15 mouse cellular contexts compared by ENCODE assay signal in genomic region chr10:70688881-70689280, GRCm38 (mm10). TPM values are rescaled to one million over a fixed set of nuclear protein-coding genes. Genes with fewer than 3 reads are reported as not detected.
A peak's percentile ranks its signal among the peaks of the same experiment; 100 is the strongest.
DNase-seq lines count a peak whose midpoint lies in the region; ATAC-seq and TF ChIP-seq lines count a peak whose summit lies in the region.
"Had no signal": no experiment of that assay in that cellular context is flagged by ENCODE, and none has a peak within 500 bp of the region (broad histone marks: within the 10 kb centered on the region; RNA-seq: fewer than 3 reads in every experiment).

No protein-coding gene starts in this region.

- no peak for TF ChIP-seq EP300 in lung, postnatal 0 days (IDR thresholded peaks at IDR 0.05)

- H3K4me1 ChIP-seq in heart, embryonic 10.5 days, result 0 out of 2 replicates have a peak, but pooled peaks cover 3% of the 10 kb centered on the region
- H3K4me1 ChIP-seq in lung, postnatal 0 days (ENCODE audit: insufficient read depth, low read depth, low read length), result no peaks in the 10 kb centered on the region

- no peak overlapping the region for H3K27ac ChIP-seq in heart, embryonic 10.5 days
- no peak overlapping the region for H3K27ac ChIP-seq in lung, postnatal 0 days (ENCODE audit: low read length)
- H3K27ac ChIP-seq: hindbrain, embryonic 15.5 days; limb, embryonic 12.5 days had no signal

- DNase-seq in adrenal gland, adult 2 months, result peak; percentile 14
- DNase-seq in adrenal gland, postnatal 25 days, result no peak
- peak; percentile 7 for DNase-seq in heart, postnatal 4 days
- no peak for DNase-seq in heart, embryonic 10.5 days (ENCODE audit: low spot score)
- peak; percentile 19 for DNase-seq in lung, postnatal 0 days (ENCODE audit: low spot score)
- DNase-seq in lung, adult 18-20 months, result no peak
- DNase-seq in brain, adult 2 months (ENCODE audit: low read depth, low spot score), result peak; percentile 49
- DNase-seq in spleen, adult 12 weeks (ENCODE audit: low spot score), result no peak
- DNase-seq: cerebellum, adult 2 months had no signal

- no peak for ATAC-seq in lung, postnatal 0 days
- ATAC-seq: Patski had no signal

- H3K36me3 ChIP-seq in heart, embryonic 10.5 days, result no peaks in the 10 kb centered on the region
- no peaks in the 10 kb centered on the region for H3K36me3 ChIP-seq in lung, postnatal 0 days (ENCODE audit: insufficient read depth, low read length)
- H3K36me3 ChIP-seq: hindbrain, embryonic 15.5 days; limb, embryonic 12.5 days had no signal

- no peak overlapping the region for H3K4me2 ChIP-seq in lung, postnatal 0 days (replicated peaks; ENCODE audit: low read depth, low read length)
- H3K4me2 ChIP-seq: hindbrain, embryonic 15.5 days; limb, embryonic 12.5 days had no signal

- no peak overlapping the region for H3K4me3 ChIP-seq in heart, embryonic 10.5 days
- no peak overlapping the region for H3K4me3 ChIP-seq in lung, postnatal 0 days (ENCODE audit: low read depth, low read length)
- H3K4me3 ChIP-seq: hindbrain, embryonic 15.5 days; limb, embryonic 12.5 days had no signal

- no peak overlapping the region for H3K9ac ChIP-seq in lung, postnatal 0 days (replicated peaks; ENCODE audit: low read depth)
- H3K9ac ChIP-seq: hindbrain, embryonic 15.5 days; limb, embryonic 12.5 days had no signal

- no peak for TF ChIP-seq CTCF in lung, postnatal 0 days (IDR thresholded peaks at IDR 0.05)

- WGBS in heart, embryonic 10.5 days, result 61% methylated on average over 8 of the region's 8 CpGs
- 47% methylated on average over 8 of the region's 8 CpGs for WGBS in lung, postnatal 0 days

- H3K27me3 ChIP-seq in heart, embryonic 10.5 days (ENCODE audit: insufficient read depth, poor library complexity, severe bottlenecking), result no peaks in the 10 kb centered on the region
- no peaks in the 10 kb centered on the region for H3K27me3 ChIP-seq in lung, postnatal 0 days (replicated peaks; ENCODE audit: insufficient read depth, low read length)
- H3K27me3 ChIP-seq: CH12.LX; hindbrain, embryonic 15.5 days; limb, embryonic 12.5 days; Patski had no signal

- no peaks in the 10 kb centered on the region for H3K9me3 ChIP-seq in heart, embryonic 10.5 days
- no peaks in the 10 kb centered on the region for H3K9me3 ChIP-seq in lung, postnatal 0 days (ENCODE audit: low read length)
- H3K9me3 ChIP-seq: hindbrain, embryonic 15.5 days; limb, embryonic 12.5 days had no signal

RNA-seq across cellular contexts. Expression of gene Phyhipl, which starts 33.1 kb away (rescaled TPM):
- total RNA-seq in adrenal gland, adult 2 months (2021), result 1 to 10 TPM; 2.8 to 4.0 TPM
- polyA plus RNA-seq in adrenal gland, adult 2 months (2012; rRNA removed), result 0.66 and 0.99 TPM in 2 replicates
- total RNA-seq in adrenal gland, postnatal 25 days (2021), result 3.2 and 4.3 TPM in 2 replicates
- under 1 TPM; 0.29 to 0.74 TPM for total RNA-seq in heart, postnatal 4 days (2021)
- 0.67 and 2.3 TPM in 2 replicates for polyA plus RNA-seq in heart, embryonic 10.5 days (2016; fragmentation: Nextera tagmentation; extraction: Ambion mirVana)
- polyA plus RNA-seq in lung, postnatal 0 days (2015; fragmentation: Nextera tagmentation; extraction: Ambion mirVana), result 0.49 and 0.75 TPM in 2 replicates
- total RNA-seq: CH12.LX; granulocyte monocyte progenitor cell, adult 5-6 weeks had no signal
- polyA plus RNA-seq: spleen, adult 2 months had no signal

Comparison
In these comparisons a context has a peak if more than half of its experiments do, and no peak if none do; other contexts are left out.
1. DNase-seq: peak in adrenal gland, adult 2 months (single experiment), heart, postnatal 4 days (single experiment), lung, postnatal 0 days (single experiment) and brain, adult 2 months (single experiment); none in adrenal gland, postnatal 25 days (single experiment), heart, embryonic 10.5 days (single experiment), lung, adult 18-20 months (0 of 2) and spleen, adult 12 weeks (single experiment).